Mouse (Mus musculus) testis, adult 2 months (tissue): ENCODE results near the gene Wdr35.

Source experiments
- CTCF ChIP-seq: fragments of 200-500 bp; IDR thresholded peaks from 2 replicates; pipeline ENCODE4 v1.5.1; 2012; ENCODE audit warnings: low read depth, mild to moderate bottlenecking, inconsistent platforms, low read length, moderate library complexity; ENCODE audit not compliant: control insufficient read depth, insufficient read depth, insufficient replicate concordance
- POLR2A ChIP-seq: fragments of 200-500 bp; IDR thresholded peaks from 2 replicates; pipeline ENCODE4 v1.6.1; 2012; ENCODE audit warnings: low read depth, mild to moderate bottlenecking, inconsistent platforms, low read length, moderate library complexity; ENCODE audit not compliant: control insufficient read depth

DNA sequence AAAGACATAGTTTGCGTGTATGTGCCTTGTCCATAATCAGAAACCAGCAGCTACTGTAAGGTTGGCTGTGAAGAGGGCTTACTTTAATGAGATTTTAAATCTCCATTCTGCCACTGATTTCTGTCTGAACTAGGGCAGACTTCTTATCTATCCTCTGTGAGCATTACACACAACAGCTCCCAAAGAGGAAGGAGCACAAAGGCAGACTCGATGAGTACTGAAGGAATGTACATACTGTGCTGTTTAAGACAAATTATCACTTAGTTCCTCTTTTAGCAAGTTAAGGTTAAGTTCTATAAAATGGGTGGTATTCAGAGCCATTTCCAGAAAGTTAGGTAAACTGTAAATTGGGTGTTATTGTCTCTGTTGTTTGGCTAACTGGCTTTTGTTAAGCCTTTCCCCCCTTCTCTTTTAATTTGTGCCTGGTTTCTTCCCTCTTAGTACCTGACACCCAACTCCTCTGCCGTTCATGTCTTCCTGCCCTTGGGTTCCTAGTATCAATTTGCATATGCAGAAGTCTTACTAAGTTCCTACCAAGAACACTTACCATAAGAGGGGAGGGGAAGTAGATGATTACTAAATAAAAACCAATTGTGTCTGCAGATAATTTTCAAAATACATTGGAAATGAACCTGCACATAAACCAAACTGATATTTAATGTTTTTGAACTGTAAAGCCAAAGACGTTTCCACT is 31.8 kb upstream of the Wdr35 start:
- TF ChIP-seq CTCF, result no peak
- no peak for TF ChIP-seq POLR2A
